Mouse (Mus musculus): ENCODE measurements around the gene Mrpl42.
A peak's percentile ranks its signal among the peaks of the same experiment; 100 is the strongest.

Gene Mrpl42

GRCm38 (mm10) chr10:95515293-95515931 lies 13.7 kb upstream of the Mrpl42 start:
- DNase-seq (ENCODE audit: low spot score in 2 of 2), result peak; percentile 40 to 53

- DNase-seq (ENCODE audit: low spot score in 2 of 2), result peak; percentile 95 to 96
These were observed 13.0 kb upstream of the Mrpl42 start, which contains the start of gene Ube2n for GRCm38 (mm10) chr10:95514656-95515292. Gene Ube2n (plus strand): TSS chr10:95515145.

- DNase-seq (ENCODE audit: low spot score in 2 of 2), result peak in 1 of 2 experiments; percentile 7
These were observed 12.2 kb upstream of the Mrpl42 start for GRCm38 (mm10) chr10:95513768-95514556.

GRCm38 (mm10) chr10:95512635-95513034 lies 10.9 kb upstream of the Mrpl42 start:
- DNase-seq (ENCODE audit: low spot score in 2 of 2), result no peak

GRCm38 (mm10) chr10:95509263-95509662 lies 7.5 kb upstream of the Mrpl42 start:
- no peak for DNase-seq (ENCODE audit: low spot score in 2 of 2)

GRCm38 (mm10) chr10:95508793-95509192 lies 7.1 kb upstream of the Mrpl42 start:
- DNase-seq (ENCODE audit: low spot score in 2 of 2), result no peak

- DNase-seq (ENCODE audit: low spot score in 2 of 2), result no peak
These were observed 6.4 kb upstream of the Mrpl42 start for GRCm38 (mm10) chr10:95508126-95508525.

- no peak for DNase-seq (ENCODE audit: low spot score in 2 of 2)
These were observed 2.6 kb upstream of the Mrpl42 start for GRCm38 (mm10) chr10:95504341-95504740.

- no peak for DNase-seq (ENCODE audit: low spot score in 2 of 2)
These were observed 1.9 kb upstream of the Mrpl42 start for GRCm38 (mm10) chr10:95503443-95504235.

GRCm38 (mm10) chr10:95501033-95501432 lies 707 bp downstream of the Mrpl42 start:
- DNase-seq (ENCODE audit: low spot score in 2 of 2), result no peak

GRCm38 (mm10) chr10:95494268-95494667 lies 7.5 kb downstream of the Mrpl42 start:
- no peak for DNase-seq (ENCODE audit: low spot score in 2 of 2)

GRCm38 (mm10) chr10:95489653-95490052 lies 12.1 kb downstream of the Mrpl42 start:
- no peak for DNase-seq (ENCODE audit: low spot score in 2 of 2)

- no peak for DNase-seq (ENCODE audit: low spot score in 2 of 2)
These were observed 24.2 kb downstream of the Mrpl42 start for GRCm38 (mm10) chr10:95477516-95477915.

- DNase-seq (ENCODE audit: low spot score in 2 of 2), result peak; percentile 62 to 89
These were observed 25.8 kb downstream of the Mrpl42 start for GRCm38 (mm10) chr10:95475923-95476322.

- no peak for DNase-seq (ENCODE audit: low spot score in 2 of 2)
These were observed 29.7 kb downstream of the Mrpl42 start for GRCm38 (mm10) chr10:95471889-95472547.

GRCm38 (mm10) chr10:95471186-95471585 lies 30.6 kb downstream of the Mrpl42 start:
- no peak for DNase-seq (ENCODE audit: low spot score in 2 of 2)

- no peak for DNase-seq (ENCODE audit: low spot score in 2 of 2)
These were observed 32.8 kb downstream of the Mrpl42 start for GRCm38 (mm10) chr10:95468894-95469293.

- DNase-seq (ENCODE audit: low spot score in 2 of 2), result no peak
These were observed 36.2 kb downstream of the Mrpl42 start for GRCm38 (mm10) chr10:95465485-95465896.

GRCm38 (mm10) chr10:95464527-95464926 lies 37.2 kb downstream of the Mrpl42 start:
- DNase-seq (ENCODE audit: low spot score in 2 of 2), result no peak

GRCm38 (mm10) chr10:95462231-95462630 lies 39.5 kb downstream of the Mrpl42 start:
- DNase-seq (ENCODE audit: low spot score in 2 of 2), result no peak

- no peak for DNase-seq (ENCODE audit: low spot score in 2 of 2)
These were observed 40.6 kb downstream of the Mrpl42 start for GRCm38 (mm10) chr10:95461053-95461553.
